Comparison of ENCODE assay signal across 12 mouse cellular contexts in the genomic region with DNA sequence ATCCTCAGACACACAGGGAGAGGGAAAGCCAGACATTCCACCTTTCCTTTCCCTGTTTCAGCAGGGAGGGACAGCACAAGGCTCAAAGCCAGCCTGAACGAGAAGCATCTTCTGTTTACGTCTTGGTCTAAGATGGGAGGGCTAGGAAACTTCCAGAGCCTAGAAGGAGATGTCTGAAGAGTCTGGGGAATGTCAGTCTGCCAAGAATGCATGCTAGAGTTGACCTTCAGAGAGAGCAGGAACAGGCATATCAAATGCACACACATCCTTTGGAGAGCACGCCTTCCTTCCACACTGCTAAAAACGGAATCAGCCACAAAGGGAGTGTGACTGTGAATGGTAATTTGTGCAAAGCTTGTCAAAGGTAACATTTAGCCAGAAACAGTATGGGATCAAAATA.
DNase-seq lines count a peak whose midpoint lies in the region; ATAC-seq and TF ChIP-seq lines count a peak whose summit lies in the region.
"Had no signal": no experiment of that assay in that cellular context is flagged by ENCODE, and none has a peak within 500 bp of the region (broad histone marks: within the 10 kb centered on the region; RNA-seq: fewer than 3 reads in every experiment).

No protein-coding gene starts in this region.

- H3K4me2 ChIP-seq in intestine, embryonic 14.5 days (ENCODE audit: low read length): no peak overlapping the region
- no peak overlapping the region for H3K4me2 ChIP-seq in intestine, postnatal 0 days (replicated peaks; ENCODE audit: low read depth)
- H3K4me2 ChIP-seq in heart, embryonic 16.5 days (ENCODE audit: low read depth, low read length): no peak overlapping the region
- no peak overlapping the region for H3K4me2 ChIP-seq in hindbrain, embryonic 11.5 days (replicated peaks; ENCODE audit: low read depth, low read length)
- H3K4me2 ChIP-seq: neural tube, embryonic 15.5 days had no signal

- H3K9me3 ChIP-seq in intestine, embryonic 14.5 days (ENCODE audit: control insufficient read depth, low read length): no peaks in the 10 kb centered on the region
- no peaks in the 10 kb centered on the region for H3K9me3 ChIP-seq in intestine, postnatal 0 days (ENCODE audit: control insufficient read depth)
- no peaks in the 10 kb centered on the region for H3K9me3 ChIP-seq in megakaryocyte, embryonic 14.5 days
- H3K9me3 ChIP-seq in heart, embryonic 16.5 days (replicated peaks; ENCODE audit: control insufficient read depth, low read length): no peaks in the 10 kb centered on the region
- H3K9me3 ChIP-seq in hindbrain, embryonic 11.5 days (ENCODE audit: control insufficient read depth, low read length): no peaks in the 10 kb centered on the region
- H3K9me3 ChIP-seq: hindbrain, embryonic 10.5 days; neural tube, embryonic 15.5 days had no signal

- no peak overlapping the region for H3K4me3 ChIP-seq in intestine, embryonic 14.5 days (ENCODE audit: low read depth, low read length)
- no peak overlapping the region for H3K4me3 ChIP-seq in intestine, postnatal 0 days (ENCODE audit: low read depth, low read length)
- H3K4me3 ChIP-seq in megakaryocyte, embryonic 14.5 days (replicated peaks): peak overlapping the region; percentile 55
- H3K4me3 ChIP-seq in heart, embryonic 16.5 days (ENCODE audit: low read length): no peak overlapping the region
- H3K4me3 ChIP-seq in hindbrain, embryonic 11.5 days (ENCODE audit: low read depth, low read length): no peak overlapping the region
- H3K4me3 ChIP-seq: hindbrain, embryonic 10.5 days; neural tube, embryonic 15.5 days had no signal

- H3K27ac ChIP-seq in intestine, embryonic 14.5 days (ENCODE audit: low read depth): peak overlapping the region; percentile 59
- no peak overlapping the region for H3K27ac ChIP-seq in intestine, postnatal 0 days (ENCODE audit: low read depth, low read length)
- H3K27ac ChIP-seq in heart, embryonic 16.5 days (ENCODE audit: low read length): peak overlapping the region; percentile 78
- no peak overlapping the region for H3K27ac ChIP-seq in hindbrain, embryonic 11.5 days (ENCODE audit: low read depth, low read length)
- H3K27ac ChIP-seq: hindbrain, embryonic 10.5 days; liver, embryonic 14.5 days; neural tube, embryonic 15.5 days had no signal

- no peak for TF ChIP-seq CTCF in intestine, postnatal 0 days (IDR thresholded peaks at IDR 0.05; ENCODE audit: low read depth)

- ATAC-seq in intestine, embryonic 14.5 days (replicated peaks; ENCODE audit: low FRiP score, low TSS enrichment, low read depth): peak; percentile 53; the same call in 1 of the 2 replicates
- ATAC-seq in intestine, postnatal 0 days: no peak
- no peak for ATAC-seq in megakaryocyte, adult 5-6 weeks (ENCODE audit: poor library complexity, severe bottlenecking)
- ATAC-seq in heart, embryonic 16.5 days (replicated peaks; ENCODE audit: extremely low read depth, insufficient read depth, low FRiP score): peak; percentile 65
- ATAC-seq in hindbrain, embryonic 11.5 days (ENCODE audit: low FRiP score): no peak

- DNase-seq in intestine, embryonic 14.5 days (ENCODE audit: low spot score): no peak
- peak; percentile 49 for DNase-seq in yolk sac, embryonic 10.5 days (ENCODE audit: low spot score)
- DNase-seq in hindbrain, embryonic 11.5 days (ENCODE audit: low spot score): no peak
- DNase-seq in layer of hippocampus, postnatal 14 days (ENCODE audit: low spot score in 2 of 2): no peak
- DNase-seq: adrenal gland, adult 2 months had no signal

- no peaks in the 10 kb centered on the region for H3K36me3 ChIP-seq in intestine, embryonic 14.5 days (ENCODE audit: control insufficient read depth, insufficient read depth, low read length)
- no peaks in the 10 kb centered on the region for H3K36me3 ChIP-seq in intestine, postnatal 0 days (ENCODE audit: control insufficient read depth, insufficient read depth)
- H3K36me3 ChIP-seq in megakaryocyte, embryonic 14.5 days (replicated peaks; ENCODE audit: low read length): no peaks in the 10 kb centered on the region
- no peaks in the 10 kb centered on the region for H3K36me3 ChIP-seq in heart, embryonic 16.5 days (ENCODE audit: control insufficient read depth, insufficient read depth)
- no peaks in the 10 kb centered on the region for H3K36me3 ChIP-seq in hindbrain, embryonic 11.5 days (ENCODE audit: control insufficient read depth, insufficient read depth, low read length)
- H3K36me3 ChIP-seq: hindbrain, embryonic 10.5 days; neural tube, embryonic 15.5 days had no signal

- no peaks in the 10 kb centered on the region for H3K27me3 ChIP-seq in intestine, embryonic 14.5 days (replicated peaks; ENCODE audit: control insufficient read depth, insufficient read depth, low read length)
- H3K27me3 ChIP-seq in intestine, postnatal 0 days (replicated peaks; ENCODE audit: control insufficient read depth, insufficient read depth, low read length): no peaks in the 10 kb centered on the region
- H3K27me3 ChIP-seq in megakaryocyte, embryonic 14.5 days (replicated peaks): no peaks in the 10 kb centered on the region
- no peaks in the 10 kb centered on the region for H3K27me3 ChIP-seq in heart, embryonic 16.5 days (ENCODE audit: control insufficient read depth, insufficient read depth, low read length)
- no peaks in the 10 kb centered on the region for H3K27me3 ChIP-seq in hindbrain, embryonic 11.5 days (ENCODE audit: control insufficient read depth, insufficient read depth, low read length)
- H3K27me3 ChIP-seq: neural tube, embryonic 15.5 days had no signal

- peaks cover 9% of the 10 kb centered on the region for H3K4me1 ChIP-seq in intestine, embryonic 14.5 days (replicated peaks; ENCODE audit: control insufficient read depth, insufficient read depth, low read length)
- no peaks in the 10 kb centered on the region for H3K4me1 ChIP-seq in intestine, postnatal 0 days (replicated peaks; ENCODE audit: control insufficient read depth, insufficient read depth, low read length)
- H3K4me1 ChIP-seq in megakaryocyte, embryonic 14.5 days: peaks cover 49% of the 10 kb centered on the region
- peaks cover 10% of the 10 kb centered on the region for H3K4me1 ChIP-seq in heart, embryonic 16.5 days (ENCODE audit: control insufficient read depth, insufficient read depth, low read length)
- no peaks in the 10 kb centered on the region for H3K4me1 ChIP-seq in hindbrain, embryonic 11.5 days (replicated peaks; ENCODE audit: control insufficient read depth, insufficient read depth, low read length)
- H3K4me1 ChIP-seq: neural tube, embryonic 15.5 days had no signal

- WGBS in intestine, embryonic 14.5 days: 17% methylated on average over 4 of the region's 4 CpGs
- WGBS in intestine, postnatal 0 days: 45% methylated on average over 4 of the region's 4 CpGs
- 10% methylated on average over 4 of the region's 4 CpGs for WGBS in heart, embryonic 16.5 days
- WGBS in hindbrain, embryonic 11.5 days: 57% methylated on average over 4 of the region's 4 CpGs

- no peak overlapping the region for H3K9ac ChIP-seq in intestine, embryonic 14.5 days (ENCODE audit: low read length)
- no peak overlapping the region for H3K9ac ChIP-seq in intestine, postnatal 0 days (ENCODE audit: low read depth, low read length)
- no peak overlapping the region for H3K9ac ChIP-seq in heart, embryonic 16.5 days (ENCODE audit: low read length)
- no peak overlapping the region for H3K9ac ChIP-seq in hindbrain, embryonic 11.5 days (ENCODE audit: low read depth, low read length)
- H3K9ac ChIP-seq: liver, embryonic 14.5 days; neural tube, embryonic 15.5 days had no signal

Comparison
In these comparisons a context has a peak if more than half of its experiments do, and no peak if none do; other contexts are left out.
1. ATAC-seq: peak in intestine, embryonic 14.5 days (single experiment) and heart, embryonic 16.5 days (single experiment); none in intestine, postnatal 0 days (single experiment), megakaryocyte, adult 5-6 weeks (single experiment) and hindbrain, embryonic 11.5 days (single experiment).
2. H3K27ac ChIP-seq: peak in intestine, embryonic 14.5 days (single experiment) and heart, embryonic 16.5 days (single experiment); none in intestine, postnatal 0 days (single experiment) and hindbrain, embryonic 11.5 days (single experiment).